Mouse (Mus musculus) C3H10T1/2 (cell line): ENCODE data around the gene Hist1h1b. TPM values are rescaled to one million over a fixed set of nuclear protein-coding genes. Genes with fewer than 3 reads are reported as not detected.

ENCODE experiments used
- polyA plus RNA-seq, 2 experiments: library from polyadenylated mRNA; unstranded; fragments of >200 nt; fragmentation: generic; extraction: Trizol; gene quantifications; one replicate each; pipeline ENCODE4 v1.2.1; 2012; ENCODE audit warnings: missing spikeins in 2 of 2

Gene Hist1h1b
- 1 to 10 TPM; 1.6 to 7.5 TPM for polyA plus RNA-seq

DNA sequence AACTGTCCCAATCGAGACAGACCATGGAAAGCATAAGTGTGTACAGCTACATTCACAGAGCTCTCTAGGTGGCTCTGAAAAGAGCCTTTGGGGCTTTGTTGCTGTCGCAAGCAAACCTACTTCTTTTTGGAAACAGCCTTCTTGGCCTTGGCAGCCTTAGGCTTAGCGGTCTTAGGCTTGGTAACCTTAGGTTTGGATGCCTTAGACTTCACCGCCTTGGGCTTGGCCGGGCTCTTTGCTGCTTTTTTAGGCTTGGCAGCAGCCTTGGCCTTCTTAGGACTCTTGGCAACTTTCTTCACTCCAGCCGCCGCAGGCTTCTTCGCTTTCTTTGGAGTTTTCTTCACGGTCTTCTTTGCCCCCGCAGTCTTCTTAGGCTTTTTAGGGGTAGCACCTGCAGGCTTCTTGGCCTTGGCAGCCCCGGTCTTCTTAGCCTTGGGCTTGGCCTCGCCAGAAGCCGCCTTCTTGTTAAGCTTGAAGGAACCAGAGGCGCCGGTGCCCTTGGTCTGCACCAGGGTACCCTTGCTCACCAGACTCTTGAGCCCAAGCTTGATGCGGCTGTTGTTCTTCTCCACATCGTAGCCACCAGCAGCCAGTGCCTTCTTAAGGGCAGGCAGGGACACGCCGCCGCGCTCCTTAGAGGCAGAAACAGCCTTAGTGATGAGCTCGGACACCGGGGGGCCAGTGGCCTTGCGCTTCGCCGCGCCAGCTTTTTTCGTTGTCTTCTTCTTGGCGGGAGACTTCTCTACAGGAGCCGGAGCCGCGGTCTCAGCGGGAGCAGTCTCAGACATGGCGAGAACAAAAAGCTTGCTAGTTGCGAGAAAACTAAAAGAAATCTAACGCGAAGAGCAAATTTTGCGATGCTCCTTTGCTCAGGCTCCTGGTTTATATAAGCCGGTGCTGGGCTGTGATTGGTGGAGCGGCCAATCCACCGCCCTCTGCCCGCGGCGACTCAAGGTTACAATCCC is at the start of gene Hist1h1b:
Gene Hist1h1b, minus strand, starts transcription at position 859 of the 965 bp plus-strand sequence.

DNA sequence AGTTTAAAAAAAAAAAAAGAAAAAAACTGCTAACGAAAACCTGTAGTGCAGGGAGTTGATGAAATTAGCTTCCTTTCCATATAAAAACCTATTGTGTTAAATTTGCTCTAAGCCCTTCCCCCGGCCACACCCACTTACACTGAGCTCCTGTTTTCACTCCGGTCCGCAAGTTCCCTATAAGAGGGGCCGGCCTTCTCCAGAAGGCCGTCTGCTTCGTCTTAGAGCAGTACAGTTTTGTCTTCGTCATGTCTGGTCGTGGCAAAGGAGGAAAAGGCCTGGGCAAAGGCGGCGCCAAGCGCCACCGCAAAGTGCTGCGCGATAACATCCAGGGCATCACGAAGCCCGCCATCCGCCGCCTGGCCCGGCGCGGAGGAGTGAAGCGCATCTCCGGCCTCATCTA is 31.1 kb upstream of the Hist1h1b start, which contains the start of gene Hist1h4m:
Gene Hist1h4m, plus strand, starts transcription at position 208 of the 400 bp plus-strand sequence.

DNA sequence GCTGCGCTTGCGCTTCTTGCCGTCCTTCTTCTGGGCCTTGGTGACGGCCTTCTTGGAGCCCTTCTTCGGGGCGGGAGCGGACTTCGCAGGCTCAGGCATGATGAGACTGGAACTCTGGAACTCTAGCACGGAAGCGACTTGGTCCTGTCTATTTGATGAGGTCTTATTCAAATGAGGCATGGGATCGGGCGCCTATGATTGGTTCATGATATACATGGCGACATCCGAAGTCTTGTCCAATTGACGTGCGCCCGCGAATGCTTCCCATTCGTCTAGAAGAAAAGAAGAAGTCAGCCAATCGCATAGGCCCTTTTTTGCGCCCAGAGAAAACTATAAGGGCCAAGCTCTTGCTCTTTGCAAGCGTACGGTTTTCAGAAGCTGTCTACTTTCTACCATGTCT is 29.6 kb upstream of the Hist1h1b start, which contains the start of the genes Hist1h2bq and Hist1h2ao:
Gene Hist1h2bq, minus strand, starts transcription at position 125 of the 400 bp plus-strand sequence.
Gene Hist1h2ao, plus strand, starts transcription at position 393 of the 400 bp plus-strand sequence.

DNA sequence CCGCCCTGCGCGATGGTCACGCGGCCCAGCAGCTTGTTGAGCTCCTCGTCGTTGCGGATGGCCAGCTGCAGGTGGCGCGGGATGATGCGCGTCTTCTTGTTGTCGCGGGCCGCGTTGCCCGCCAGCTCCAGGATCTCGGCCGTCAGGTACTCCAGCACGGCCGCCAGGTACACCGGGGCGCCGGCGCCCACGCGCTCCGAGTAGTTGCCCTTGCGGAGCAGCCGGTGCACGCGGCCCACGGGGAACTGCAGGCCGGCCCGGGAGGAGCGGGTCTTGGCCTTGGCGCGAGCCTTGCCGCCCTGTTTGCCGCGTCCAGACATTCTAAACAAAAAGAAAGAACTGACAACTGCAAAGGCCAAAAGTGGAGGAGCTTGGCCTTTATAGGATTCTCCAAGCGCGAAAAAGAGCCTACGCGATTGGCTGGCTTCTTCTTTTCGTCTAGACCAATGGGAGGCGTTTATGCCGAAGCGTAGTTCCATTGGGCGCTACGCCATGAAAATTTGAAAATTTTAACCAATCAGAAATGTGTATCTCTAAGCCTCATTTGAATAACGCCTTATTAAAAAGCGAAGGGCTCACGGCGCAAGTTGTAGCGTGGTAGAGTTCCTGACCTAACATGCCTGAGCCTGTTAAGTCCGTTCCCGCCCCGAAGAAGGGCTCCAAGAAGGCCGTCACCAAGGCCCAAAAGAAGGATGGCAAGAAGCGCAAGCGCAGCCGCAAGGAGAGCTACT is 6.6 kb upstream of the Hist1h1b start, which contains the start of the genes Hist1h2an and Hist1h2bp:
Gene Hist1h2an, minus strand, starts transcription at position 320 of the 731 bp plus-strand sequence.
Gene Hist1h2bp, plus strand, starts transcription at position 563 of the 731 bp plus-strand sequence.

DNA sequence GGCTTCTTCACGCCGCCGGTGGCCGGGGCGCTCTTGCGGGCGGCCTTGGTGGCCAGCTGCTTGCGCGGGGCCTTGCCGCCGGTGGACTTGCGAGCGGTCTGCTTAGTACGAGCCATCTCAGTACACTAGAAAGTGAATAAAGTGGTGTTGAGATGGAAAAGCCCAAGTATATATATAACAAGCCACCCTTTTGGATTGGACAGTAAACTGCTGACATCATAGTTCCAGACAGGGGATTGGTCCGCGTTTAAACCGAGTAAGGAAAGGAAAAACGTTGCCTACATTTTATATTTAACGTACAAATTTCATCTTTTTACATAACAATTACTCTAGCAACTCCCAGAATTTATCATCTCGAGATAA is 2.8 kb upstream of the Hist1h1b start, which contains the start of gene Hist1h3i:
Gene Hist1h3i, minus strand, starts transcription at position 116 of the 363 bp plus-strand sequence.

DNA sequence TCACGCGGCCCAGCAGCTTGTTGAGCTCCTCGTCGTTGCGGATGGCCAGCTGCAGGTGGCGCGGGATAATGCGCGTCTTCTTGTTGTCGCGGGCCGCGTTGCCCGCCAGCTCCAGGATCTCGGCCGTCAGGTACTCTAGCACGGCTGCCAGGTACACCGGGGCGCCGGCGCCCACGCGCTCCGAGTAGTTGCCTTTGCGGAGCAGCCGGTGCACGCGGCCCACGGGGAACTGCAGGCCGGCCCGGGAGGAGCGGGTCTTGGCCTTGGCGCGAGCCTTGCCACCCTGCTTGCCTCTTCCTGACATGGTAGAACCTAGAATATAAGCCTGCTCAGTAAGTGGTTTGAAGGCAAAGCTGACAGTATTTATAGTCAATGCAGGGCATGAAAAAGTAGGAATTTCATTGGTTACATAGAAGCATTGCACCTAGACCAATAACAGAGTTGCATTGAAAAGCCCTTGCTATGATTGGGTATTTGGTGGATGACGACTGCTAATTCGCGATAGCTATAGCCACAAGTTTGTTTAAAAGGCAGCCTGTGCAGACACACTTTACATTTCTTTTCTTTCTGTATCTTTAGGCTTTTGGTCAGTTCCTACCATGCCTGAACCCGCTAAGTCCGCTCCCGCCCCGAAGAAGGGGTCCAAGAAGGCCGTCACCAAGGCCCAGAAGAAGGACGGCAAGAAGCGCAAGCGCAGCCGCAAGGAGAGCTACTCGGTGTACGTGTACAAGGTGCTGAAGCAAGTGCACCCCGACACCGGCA is 26.7 kb downstream of the Hist1h1b start, which contains the start of the genes Hist1h2ak and Hist1h2bn:
Gene Hist1h2ak, minus strand, starts transcription at position 304 of the 762 bp plus-strand sequence.
Gene Hist1h2bn, plus strand, starts transcription at position 600 of the 762 bp plus-strand sequence.

DNA sequence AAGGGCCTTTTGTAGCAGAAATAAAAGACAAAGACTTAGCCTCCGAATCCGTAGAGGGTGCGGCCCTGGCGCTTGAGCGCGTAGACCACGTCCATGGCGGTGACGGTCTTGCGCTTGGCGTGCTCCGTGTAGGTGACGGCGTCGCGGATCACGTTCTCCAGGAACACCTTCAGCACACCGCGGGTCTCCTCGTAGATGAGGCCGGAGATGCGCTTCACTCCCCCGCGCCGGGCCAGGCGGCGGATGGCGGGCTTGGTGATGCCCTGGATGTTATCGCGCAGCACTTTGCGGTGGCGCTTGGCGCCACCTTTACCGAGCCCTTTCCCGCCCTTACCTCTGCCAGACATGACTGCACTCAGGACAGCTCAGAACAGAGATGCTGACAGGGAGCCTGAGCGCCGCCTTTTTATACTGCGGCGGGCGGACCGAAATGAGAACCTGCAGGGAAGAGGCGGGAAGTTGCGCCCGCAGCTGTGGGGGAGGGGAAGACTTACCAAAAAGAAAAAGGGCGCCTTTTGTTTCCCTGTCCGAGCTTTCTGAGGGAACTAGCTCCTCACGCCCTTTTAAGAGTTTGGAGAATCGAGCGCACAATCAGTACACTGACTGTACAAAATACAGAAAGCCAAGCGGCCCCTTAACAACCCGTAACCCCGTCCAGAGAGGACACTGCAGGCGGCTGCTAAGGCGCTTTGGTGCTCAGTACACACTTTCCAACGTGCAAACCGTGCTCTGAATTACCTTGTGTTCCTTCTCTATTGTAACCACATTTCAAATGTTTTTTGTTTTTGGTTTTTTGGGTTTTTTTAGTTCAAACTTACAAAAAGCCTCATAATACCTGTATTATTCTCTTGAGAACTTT is 30.0 kb downstream of the Hist1h1b start, which contains the start of gene Hist1h4k:
Gene Hist1h4k, minus strand, starts transcription at position 347 of the 859 bp plus-strand sequence.

DNA sequence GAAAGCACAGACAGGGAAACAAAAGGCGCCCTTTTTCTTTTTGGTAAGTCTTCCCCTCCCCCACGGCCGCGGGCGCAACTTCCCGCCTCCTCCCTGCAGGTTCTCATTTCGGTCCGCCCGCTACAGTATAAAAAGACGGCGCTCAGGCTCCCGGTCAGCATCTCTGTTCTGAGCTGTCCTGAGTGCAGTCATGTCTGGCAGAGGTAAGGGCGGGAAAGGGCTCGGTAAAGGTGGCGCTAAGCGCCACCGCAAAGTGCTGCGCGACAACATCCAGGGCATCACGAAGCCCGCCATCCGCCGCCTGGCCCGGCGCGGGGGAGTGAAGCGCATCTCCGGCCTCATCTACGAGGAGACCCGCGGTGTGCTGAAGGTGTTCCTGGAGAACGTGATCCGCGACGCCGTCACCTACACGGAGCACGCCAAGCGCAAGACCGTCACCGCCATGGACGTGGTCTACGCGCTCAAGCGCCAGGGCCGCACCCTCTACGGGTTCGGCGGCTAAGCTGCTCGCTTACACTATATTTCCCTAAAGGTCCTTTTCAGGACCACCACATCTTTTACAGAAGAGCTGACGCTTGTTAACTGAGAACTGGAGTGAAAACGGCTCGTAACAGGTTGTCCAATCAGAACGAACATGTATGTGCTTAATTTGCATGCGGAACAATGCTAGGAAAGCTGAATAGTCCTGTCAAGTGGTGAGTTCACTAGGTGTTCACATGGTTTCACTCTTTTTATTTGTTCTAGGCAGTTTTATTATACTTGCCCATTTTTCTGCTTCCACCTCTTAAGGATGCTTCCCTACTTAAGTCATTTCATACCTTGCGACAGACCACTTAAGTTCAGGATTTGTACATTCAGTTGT is 45.3 kb downstream of the Hist1h1b start, which contains the start of gene Hist1h4j:
Gene Hist1h4j, plus strand, starts transcription at position 159 of the 862 bp plus-strand sequence.

Other genes with a start within 250 kb of the Hist1h1b start
- 1 to 10 TPM in 1 of 2 experiments, under 1 TPM in 1; 0.26 to 1.2 TPM for gene Zkscan8, start 249.5 kb downstream of the Hist1h1b start, polyA plus RNA-seq
- gene Olfr1366, start 237.8 kb downstream of the Hist1h1b start, polyA plus RNA-seq: under 1 TPM; 0.01 to 0.05 TPM
- gene Olfr1535, start 220.7 kb downstream of the Hist1h1b start, polyA plus RNA-seq: not detected
- not detected for gene Olfr1364, start 198.9 kb downstream of the Hist1h1b start, polyA plus RNA-seq
- not detected for gene Olfr1362, start 166.6 kb downstream of the Hist1h1b start, polyA plus RNA-seq
- gene Olfr11, start 138.1 kb downstream of the Hist1h1b start, polyA plus RNA-seq: under 1 TPM in 1 of 2 experiments, not detected in 1; 0.02 TPM
- not detected for gene Olfr1361, start 117.2 kb downstream of the Hist1h1b start, polyA plus RNA-seq
- gene Olfr1360, start 103.2 kb downstream of the Hist1h1b start, polyA plus RNA-seq: not detected
- gene Olfr1359, start 82.5 kb downstream of the Hist1h1b start, polyA plus RNA-seq: not detected
- gene Hist1h2bl, start 64.5 kb downstream of the Hist1h1b start, polyA plus RNA-seq: 10 to 100 TPM in 1 of 2 experiments, 1 to 10 TPM in 1; 3.1 to 18.5 TPM
- 10 to 100 TPM; 16.9 to 23.6 TPM for gene Hist1h2ai, start 64.2 kb downstream of the Hist1h1b start, polyA plus RNA-seq
- 10 to 100 TPM; 14.5 to 88.7 TPM for gene Hist1h3h, start 63.0 kb downstream of the Hist1h1b start, polyA plus RNA-seq
- 10 to 100 TPM in 1 of 2 experiments, 1 to 10 TPM in 1; 2.2 to 12.6 TPM for gene Hist1h2bm, start 58.6 kb downstream of the Hist1h1b start, polyA plus RNA-seq
- gene Hist1h4j, start 45.6 kb downstream of the Hist1h1b start, polyA plus RNA-seq: 1 to 10 TPM; 4.2 to 5.5 TPM
- gene Hist1h4k, start 30.1 kb downstream of the Hist1h1b start, polyA plus RNA-seq: 10 to 100 TPM in 1 of 2 experiments, 1 to 10 TPM in 1; 7.8 to 28.2 TPM
- 10 to 100 TPM in 1 of 2 experiments, 1 to 10 TPM in 1; 2.8 to 17.3 TPM for gene Hist1h2ak, start 26.8 kb downstream of the Hist1h1b start, polyA plus RNA-seq
- 1 to 10 TPM; 2.0 to 7.9 TPM for gene Hist1h2bn, start 26.5 kb downstream of the Hist1h1b start, polyA plus RNA-seq
- gene Hist1h3i, start 2.7 kb upstream of the Hist1h1b start, polyA plus RNA-seq: 10 to 100 TPM; 13.1 to 37.5 TPM
- 10 to 100 TPM; 13.8 to 30.2 TPM for gene Hist1h2an, start 6.6 kb upstream of the Hist1h1b start, polyA plus RNA-seq
- 10 to 100 TPM in 1 of 2 experiments, 1 to 10 TPM in 1; 1.7 to 17.1 TPM for gene Hist1h2bp, start 6.8 kb upstream of the Hist1h1b start, polyA plus RNA-seq
- 10 to 100 TPM; 10.6 to 41.1 TPM for gene Hist1h2bq, start 29.6 kb upstream of the Hist1h1b start, polyA plus RNA-seq
- gene Hist1h2ao, start 29.8 kb upstream of the Hist1h1b start, polyA plus RNA-seq: 1 to 10 TPM in 1 of 2 experiments, under 1 TPM in 1; 0.84 to 2.2 TPM
- 1 to 10 TPM in 1 of 2 experiments, not detected in 1; 2.9 TPM for gene Hist1h4m, start 31.1 kb upstream of the Hist1h1b start, polyA plus RNA-seq
- 10 to 100 TPM; 21.2 to 62.8 TPM for gene Hist1h4n, start 51.6 kb upstream of the Hist1h1b start, polyA plus RNA-seq
- gene Hist1h2ap, start 52.9 kb upstream of the Hist1h1b start, polyA plus RNA-seq: 1,000 to 10,000 TPM in 1 of 2 experiments, 100 to 1,000 TPM in 1; 1,000 to 8,126 TPM
- 10 to 100 TPM in 1 of 2 experiments, 1 to 10 TPM in 1; 8.9 to 41.0 TPM for gene Hist1h2br, start 53.1 kb upstream of the Hist1h1b start, polyA plus RNA-seq
- 1 to 10 TPM in 1 of 2 experiments, under 1 TPM in 1; 0.04 to 2.1 TPM for gene Zfp184, start 164.5 kb upstream of the Hist1h1b start, polyA plus RNA-seq
- not detected for gene Pom121l2, start 200.6 kb upstream of the Hist1h1b start, polyA plus RNA-seq
- 1 to 10 TPM; 1.1 to 3.2 TPM for gene Prss16, start 229.1 kb upstream of the Hist1h1b start, polyA plus RNA-seq